Mouse (Mus musculus) skeletal muscle tissue, postnatal 0 days (tissue): ENCODE results near the gene Msx3. TPM values are rescaled to one million over a fixed set of nuclear protein-coding genes. Genes with fewer than 3 reads are reported as not detected.

Experiments
- polyA plus RNA-seq: library from polyadenylated mRNA; unstranded; fragments of >200 nt; fragmentation: Nextera tagmentation; extraction: Ambion mirVana; gene quantifications from 2 replicates; pipeline ENCODE4 v1.2.1, GENCODE M21; 2015

Msx3 gene
- not detected in 2 replicates for polyA plus RNA-seq

GRCm38 (mm10) chr7:140048361-140049114, at the start of gene Msx3:
Gene Msx3 (minus strand): TSS chr7:140049089.

GRCm38 (mm10) chr7:140092924-140093528, 44.1 kb upstream of the Msx3 start, which contains the start of gene Prap1:
Gene Prap1 (plus strand): TSS chr7:140093395.

GRCm38 (mm10) chr7:140082242-140082678, 33.4 kb upstream of the Msx3 start, which contains the start of gene Caly:
Gene Caly (minus strand): TSS chr7:140082548.

GRCm38 (mm10) chr7:140036281-140037170, 12.4 kb downstream of the Msx3 start, which contains the start of the genes Zfp511 and Tubgcp2:
Gene Zfp511 (plus strand): TSS chr7:140036391.
Gene Tubgcp2 (minus strand): TSS chr7:140036669.

Other genes with a start within 250 kb of the Msx3 start
- gene Adgra1, start 214.9 kb downstream of the Msx3 start, polyA plus RNA-seq, result 0.56 and 0.58 TPM in 2 replicates
- 0.06 and 0.22 TPM in 2 replicates for gene Kndc1, start 154.4 kb downstream of the Msx3 start, polyA plus RNA-seq
- gene Utf1, start 105.3 kb downstream of the Msx3 start, polyA plus RNA-seq, result not detected in 2 replicates
- gene 6430531B16Rik, start 70.3 kb downstream of the Msx3 start, polyA plus RNA-seq, result 0.22 and 0.37 TPM in 2 replicates
- 0.78 and 0.90 TPM in 2 replicates for gene Adam8, start 56.5 kb downstream of the Msx3 start, polyA plus RNA-seq
- gene Zfp511, start 12.7 kb downstream of the Msx3 start, polyA plus RNA-seq, result 18.3 and 21.9 TPM in 2 replicates
- 23.6 and 25.0 TPM in 2 replicates for gene Tubgcp2, start 12.4 kb downstream of the Msx3 start, polyA plus RNA-seq
- 0.28 and 0.45 TPM in 2 replicates for gene Caly, start 33.5 kb upstream of the Msx3 start, polyA plus RNA-seq
- not detected in 2 replicates for gene Prap1, start 44.3 kb upstream of the Msx3 start, polyA plus RNA-seq
- 42.2 and 47.7 TPM in 2 replicates for gene Fuom, start 53.4 kb upstream of the Msx3 start, polyA plus RNA-seq
- gene Paox, start 66.7 kb upstream of the Msx3 start, polyA plus RNA-seq, result 9.7 and 19.8 TPM in 2 replicates
- 133 and 185 TPM in 2 replicates for gene Echs1, start 67.4 kb upstream of the Msx3 start, polyA plus RNA-seq
- 22.8 and 26.4 TPM in 2 replicates for gene Mtg1, start 88.5 kb upstream of the Msx3 start, polyA plus RNA-seq
- 0.12 and 0.38 TPM in 2 replicates for gene Sprn, start 105.8 kb upstream of the Msx3 start, polyA plus RNA-seq
- gene Olfr522, start 115.7 kb upstream of the Msx3 start, polyA plus RNA-seq, result not detected in 2 replicates
- gene Olfr523, start 124.1 kb upstream of the Msx3 start, polyA plus RNA-seq, result not detected in 2 replicates
- not detected in 2 replicates for gene Olfr524, start 156.9 kb upstream of the Msx3 start, polyA plus RNA-seq
- not detected in 2 replicates for gene Cd163l1, start 169.2 kb upstream of the Msx3 start, polyA plus RNA-seq
- not detected in 2 replicates for gene 5830411N06Rik, start 198.2 kb upstream of the Msx3 start, polyA plus RNA-seq